ENCODE assay signal across 11 mouse cellular contexts in the genomic region with DNA sequence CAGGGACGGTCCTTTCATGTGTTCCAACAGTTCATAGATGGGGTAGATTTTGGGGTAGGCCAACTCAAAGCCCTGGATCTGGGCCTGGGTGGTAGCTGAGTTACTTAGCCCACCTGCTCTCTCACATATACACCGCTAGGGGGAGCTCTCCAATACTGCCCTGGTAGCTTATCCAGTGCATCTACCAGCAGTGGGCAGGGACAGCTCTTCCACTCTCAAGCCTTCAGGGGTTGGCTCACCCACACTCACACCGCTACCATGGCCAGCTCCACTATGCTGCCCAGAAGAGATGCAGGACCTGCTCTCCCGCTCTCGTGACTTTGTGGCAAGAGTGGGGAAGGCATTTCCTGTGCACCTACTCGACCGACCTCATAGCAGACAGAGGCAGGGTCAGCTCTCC. TPM values are rescaled to one million over a fixed set of nuclear protein-coding genes. Genes with fewer than 3 reads are reported as not detected.
DNase-seq lines count a peak whose midpoint lies in the region; TF ChIP-seq lines count a peak whose summit lies in the region.
"Had no signal": no experiment of that assay in that cellular context is flagged by ENCODE, and none has a peak within 500 bp of the region (broad histone marks: within the 10 kb centered on the region; RNA-seq: fewer than 3 reads in every experiment).

No protein-coding gene starts in this region.

- peak; percentile 56 for TF ChIP-seq CTCF in gastrocnemius, adult 2 months (IDR thresholded peaks at IDR 0.05)
- peak; percentile 33; the same call in 1 of the 2 replicates for TF ChIP-seq CTCF in bone marrow, adult 2 months (IDR thresholded peaks at IDR 0.05; ENCODE audit: control insufficient read depth, insufficient read depth, low read length)

- no peak for TF ChIP-seq POLR2A in bone marrow, adult 2 months (IDR thresholded peaks at IDR 0.05; ENCODE audit: borderline replicate concordance, control insufficient read depth, low read depth, low read length)

- no peak for DNase-seq in gastrocnemius, adult 2 months
- DNase-seq in gastrocnemius, postnatal 4 days (ENCODE audit: low spot score in 2 of 2), result no peak
- peak; percentile 12 for DNase-seq in lung, postnatal 36 days
- DNase-seq in lung, postnatal 14 days, result no peak
- peak; percentile 8 for DNase-seq in naive thymus-derived CD4-positive, alpha-beta T cell, adult 2 months (ENCODE audit: low read depth)
- no peak for DNase-seq in urinary bladder, postnatal 14 days (ENCODE audit: low spot score)
- no peak for DNase-seq in c-Kit-positive CD71-positive TER-119-positive erythroid progenitor cells, embryonic 14.5 days (ENCODE audit: low spot score)
- DNase-seq: liver, embryonic 13.5 days; right cerebral cortex, postnatal 4 days had no signal

- H3K4me3 ChIP-seq in gastrocnemius, adult 2 months, result no peak overlapping the region
- H3K4me3 ChIP-seq in bone marrow, adult 2 months (replicated peaks; ENCODE audit: control insufficient read depth, low read depth, low read length), result no peak overlapping the region
- H3K4me3 ChIP-seq: hindbrain, embryonic 12.5 days; liver, embryonic 13.5 days had no signal

- intact Hi-C loops in gastrocnemius, adult 2 months (cut with DNase I), result no loop called here

- no peaks in the 10 kb centered on the region; the same call in 1 of the 2 replicates for H3K4me1 ChIP-seq in bone marrow, adult 2 months (ENCODE audit: control insufficient read depth, insufficient read depth, low read length)
- H3K4me1 ChIP-seq: hindbrain, embryonic 12.5 days; liver, embryonic 13.5 days had no signal

- no peak overlapping the region for H3K27ac ChIP-seq in gastrocnemius, adult 2 months
- H3K27ac ChIP-seq in bone marrow, adult 2 months (ENCODE audit: control insufficient read depth, insufficient read depth, low read depth, low read length, poor library complexity), result no peak overlapping the region
- H3K27ac ChIP-seq: hindbrain, embryonic 12.5 days; liver, embryonic 13.5 days had no signal

- WGBS in bone marrow, adult 2 months, result 25% methylated on average over 7 of the region's 7 CpGs

RNA-seq across cellular contexts. Expression of a gene that starts 24.3 kb away (rescaled TPM):
- 1 to 10 TPM; 1.3 to 2.0 TPM for total RNA-seq in gastrocnemius, adult 2 months (2021)
- total RNA-seq in gastrocnemius, postnatal 4 days (2021), result 1 to 10 TPM; 5.8 to 6.0 TPM
- polyA plus RNA-seq in bone marrow, adult 2 months (2011; ENCODE audit: insufficient read depth, insufficient read length, low replicate concordance, missing spikeins), result not detected in 2 replicates
- polyA plus RNA-seq: liver, embryonic 13.5 days had no signal

RNA-seq across cellular contexts. Expression of a gene that starts 38.0 kb away (rescaled TPM):
- total RNA-seq in gastrocnemius, adult 2 months (2021), result 10 to 100 TPM; 48.4 to 70.0 TPM
- total RNA-seq in gastrocnemius, postnatal 4 days (2021), result 10 to 100 TPM; 53.4 to 56.0 TPM
- polyA plus RNA-seq in bone marrow, adult 2 months (2011; ENCODE audit: insufficient read depth, insufficient read length, low replicate concordance, missing spikeins), result 56.5 and 71.8 TPM in 2 replicates

Comparison
In these comparisons a context has a peak if more than half of its experiments do, and no peak if none do; other contexts are left out.
1. DNase-seq: peak in lung, postnatal 36 days (single experiment) and naive thymus-derived CD4-positive, alpha-beta T cell, adult 2 months (single experiment); none in gastrocnemius, adult 2 months (single experiment), gastrocnemius, postnatal 4 days (0 of 2), lung, postnatal 14 days (single experiment), urinary bladder, postnatal 14 days (single experiment) and c-Kit-positive CD71-positive TER-119-positive erythroid progenitor cells, embryonic 14.5 days (single experiment).